Mouse (Mus musculus) thymus, postnatal 10 days (tissue): ENCODE results near the gene Thbs2.

Experiments used
- DNase-seq, 2 experiments: peaks; one replicate each; pipeline ENCODE4 v3.0.0; 2021; ENCODE audit warnings: low spot score in 2 of 2

Gene Thbs2

GRCm38 (mm10) chr17:14697096-14697495 lies 3.1 kb upstream of the Thbs2 start:
- no peak for DNase-seq

GRCm38 (mm10) chr17:14696281-14696795 lies 2.3 kb upstream of the Thbs2 start:
- DNase-seq = no peak

- no peak for DNase-seq
Observed at GRCm38 (mm10) chr17:14693048-14693993, 714 bp downstream of the Thbs2 start.

- no peak for DNase-seq
Observed at GRCm38 (mm10) chr17:14691901-14692300, 2.1 kb downstream of the Thbs2 start.

- DNase-seq = no peak
Observed at GRCm38 (mm10) chr17:14691197-14691596, 2.8 kb downstream of the Thbs2 start.

- DNase-seq = no peak
Observed at GRCm38 (mm10) chr17:14682836-14683235, 11.2 kb downstream of the Thbs2 start.

- no peak for DNase-seq
Observed at GRCm38 (mm10) chr17:14681047-14681446, 13.0 kb downstream of the Thbs2 start.

GRCm38 (mm10) chr17:14677198-14677597 lies 16.8 kb downstream of the Thbs2 start:
- no peak for DNase-seq

- no peak for DNase-seq
Observed at GRCm38 (mm10) chr17:14675517-14675916, 18.5 kb downstream of the Thbs2 start.

GRCm38 (mm10) chr17:14672402-14672801 lies 21.6 kb downstream of the Thbs2 start:
- no peak for DNase-seq

- DNase-seq = no peak
Observed at GRCm38 (mm10) chr17:14667225-14667624, 26.8 kb downstream of the Thbs2 start.

GRCm38 (mm10) chr17:14666451-14666850 lies 27.6 kb downstream of the Thbs2 start:
- no peak for DNase-seq

- no peak for DNase-seq
Observed at GRCm38 (mm10) chr17:14663366-14663765, 30.7 kb downstream of the Thbs2 start.

GRCm38 (mm10) chr17:14662409-14662808 lies 31.6 kb downstream of the Thbs2 start:
- no peak for DNase-seq

GRCm38 (mm10) chr17:14659746-14660145 lies 34.3 kb downstream of the Thbs2 start:
- DNase-seq = no peak

GRCm38 (mm10) chr17:14658123-14658522 lies 35.9 kb downstream of the Thbs2 start:
- DNase-seq = no peak

GRCm38 (mm10) chr17:14657123-14657522 lies 36.9 kb downstream of the Thbs2 start:
- DNase-seq = no peak

GRCm38 (mm10) chr17:14654981-14655380 lies 39.1 kb downstream of the Thbs2 start:
- DNase-seq = no peak

GRCm38 (mm10) chr17:14652013-14652412 lies 42.0 kb downstream of the Thbs2 start:
- no peak for DNase-seq

- no peak for DNase-seq
Observed at GRCm38 (mm10) chr17:14647996-14648640, 45.9 kb downstream of the Thbs2 start.

GRCm38 (mm10) chr17:14643996-14644395 lies 50.0 kb downstream of the Thbs2 start:
- DNase-seq = no peak

- DNase-seq = no peak
Observed at GRCm38 (mm10) chr17:14640351-14641115, 53.5 kb downstream of the Thbs2 start.
